Mouse (Mus musculus) liver, postnatal 0 days (tissue): ENCODE results near the gene Gm20662.

ENCODE experiments used
- CTCF ChIP-seq: sonication (generic); IDR thresholded peaks from 2 replicates; pipeline ENCODE4 v1.5.1; 2016; ENCODE audit warnings: antibody characterized with exemption, low read depth
- EP300 ChIP-seq: IDR thresholded peaks from 2 replicates; pipeline ENCODE4 v1.6.1; 2016; ENCODE audit warnings: antibody characterized with exemption, low read depth, mild to moderate bottlenecking

- no peak for TF ChIP-seq CTCF
- TF ChIP-seq EP300: no peak
Measured at GRCm38 (mm10) chr9:108035331-108036156, 39.4 kb downstream of the Gm20662 start.
